Mouse (Mus musculus): Measurements from ENCODE around the gene Cavin1. TPM values are rescaled to one million over a fixed set of nuclear protein-coding genes. Genes with fewer than 3 reads are reported as not detected.

Cavin1 gene
- polyA plus RNA-seq, 2 experiments = 96.8 to 135 TPM

GRCm38 (mm10) chr11:100988674-100989073 lies 18.0 kb upstream of the Cavin1 start:
- H3K27ac ChIP-seq (replicated peaks; ENCODE audit: low read depth, low read length) = no peak overlapping the region
- 74% methylated on average over 3 of the region's 3 CpGs for WGBS
- no peak overlapping the region for H3K4me3 ChIP-seq (replicated peaks; ENCODE audit: low read length)
- no peaks in the 10 kb centered on the region for H3K36me3 ChIP-seq (ENCODE audit: control insufficient read depth, insufficient read depth, low read length)
- no peaks in the 10 kb centered on the region for H3K4me1 ChIP-seq (ENCODE audit: control insufficient read depth, insufficient read depth, low read length)
- no peak overlapping the region for H3K9ac ChIP-seq (ENCODE audit: low read depth, low read length, severe bottlenecking)
- no peak overlapping the region for H3K4me2 ChIP-seq (replicated peaks; ENCODE audit: low read depth, low read length, severe bottlenecking)
- TF ChIP-seq POLR2A (IDR thresholded peaks at IDR 0.05; ENCODE audit: borderline replicate concordance, extremely low read depth, insufficient read depth, insufficient read length) = no peak
- no peaks in the 10 kb centered on the region for H3K9me3 ChIP-seq (ENCODE audit: control insufficient read depth, low read length)
- ATAC-seq (ENCODE audit: low FRiP score, low read depth) (no peak), DNase-seq (ENCODE audit: low spot score) (no peak)
- H3K27me3 ChIP-seq (ENCODE audit: control insufficient read depth, insufficient read depth, low read length) = no peaks in the 10 kb centered on the region

GRCm38 (mm10) chr11:100985607-100986006 lies 14.9 kb upstream of the Cavin1 start:
- TF ChIP-seq POLR2A (IDR thresholded peaks at IDR 0.05; ENCODE audit: borderline replicate concordance, extremely low read depth, insufficient read depth, insufficient read length) = no peak
- no peak overlapping the region for H3K27ac ChIP-seq (replicated peaks; ENCODE audit: low read depth, low read length)
- ATAC-seq (ENCODE audit: low FRiP score, low read depth) (no peak), DNase-seq (ENCODE audit: low spot score) (no peak)
- H3K4me1 ChIP-seq (ENCODE audit: control insufficient read depth, insufficient read depth, low read length) = no peaks in the 10 kb centered on the region
- H3K27me3 ChIP-seq (ENCODE audit: control insufficient read depth, insufficient read depth, low read length) = peaks cover 5% of the 10 kb centered on the region; the same call in 1 of the 2 replicates
- H3K4me3 ChIP-seq (replicated peaks; ENCODE audit: low read length) = no peak overlapping the region
- no peak overlapping the region for H3K9ac ChIP-seq (ENCODE audit: low read depth, low read length, severe bottlenecking)
- H3K4me2 ChIP-seq (replicated peaks; ENCODE audit: low read depth, low read length, severe bottlenecking) = no peak overlapping the region
- WGBS = 62% methylated on average over 3 of the region's 3 CpGs
- H3K9me3 ChIP-seq (ENCODE audit: control insufficient read depth, low read length) = no peaks in the 10 kb centered on the region
- no peaks in the 10 kb centered on the region for H3K36me3 ChIP-seq (ENCODE audit: control insufficient read depth, insufficient read depth, low read length)

DNA sequence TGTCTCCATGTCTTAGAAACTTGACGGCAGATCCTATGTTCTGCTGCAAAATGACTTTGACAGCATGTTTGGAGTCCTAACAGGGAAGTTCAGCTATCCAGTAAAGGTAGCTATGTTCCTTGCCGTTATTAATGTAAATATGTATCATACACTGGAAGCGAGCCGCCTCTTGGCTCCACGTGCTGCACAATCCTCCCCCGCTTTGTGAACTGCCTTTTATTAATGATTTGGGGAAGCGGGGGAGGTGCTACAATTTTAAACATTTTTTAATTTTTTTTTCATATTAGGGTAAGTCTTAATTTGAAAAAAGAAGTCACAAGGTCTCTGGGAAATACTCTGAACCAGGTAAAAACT lies 13.1 kb upstream of the Cavin1 start:
- Histone ChIP-seq H3K36me3 (ENCODE audit: control insufficient read depth, insufficient read depth, low read length) (no peaks in the 10 kb centered on the region), H3K27ac (replicated peaks; ENCODE audit: low read depth, low read length) (no peak overlapping the region), H3K4me3 (replicated peaks; ENCODE audit: low read length) (no peak overlapping the region), H3K9ac (ENCODE audit: low read depth, low read length, severe bottlenecking) (no peak overlapping the region), H3K9me3 (ENCODE audit: control insufficient read depth, low read length) (no peaks in the 10 kb centered on the region), H3K4me1 (ENCODE audit: control insufficient read depth, insufficient read depth, low read length) (no peaks in the 10 kb centered on the region), H3K4me2 (replicated peaks; ENCODE audit: low read depth, low read length, severe bottlenecking) (no peak overlapping the region; the same call in 1 of the 2 replicates), H3K27me3 (ENCODE audit: control insufficient read depth, insufficient read depth, low read length) (peaks cover 5% of the 10 kb centered on the region; the same call in 1 of the 2 replicates)
- WGBS = 73% methylated on average over 7 of the region's 7 CpGs
- ATAC-seq (ENCODE audit: low FRiP score, low read depth) = no peak
- no peak for TF ChIP-seq POLR2A (IDR thresholded peaks at IDR 0.05; ENCODE audit: borderline replicate concordance, extremely low read depth, insufficient read depth, insufficient read length)
- no peak for DNase-seq (ENCODE audit: low spot score)

- peak; percentile 71 for ATAC-seq (ENCODE audit: low FRiP score, low read depth)
- WGBS = 5% methylated on average over 20 of the region's 20 CpGs
- H3K4me3 ChIP-seq (replicated peaks; ENCODE audit: low read length) = peak overlapping the region; percentile 33
- H3K9me3 ChIP-seq (ENCODE audit: control insufficient read depth, low read length) = no peaks in the 10 kb centered on the region
- H3K27ac ChIP-seq (replicated peaks; ENCODE audit: low read depth, low read length) = no peak overlapping the region
- TF ChIP-seq POLR2A (IDR thresholded peaks at IDR 0.05; ENCODE audit: borderline replicate concordance, extremely low read depth, insufficient read depth, insufficient read length) = no peak
- H3K9ac ChIP-seq (ENCODE audit: low read depth, low read length, severe bottlenecking) = peak overlapping the region; percentile 28; the same call in 1 of the 2 replicates
- peaks cover 5% of the 10 kb centered on the region; the same call in 1 of the 2 replicates for H3K27me3 ChIP-seq (ENCODE audit: control insufficient read depth, insufficient read depth, low read length)
- no peaks in the 10 kb centered on the region for H3K36me3 ChIP-seq (ENCODE audit: control insufficient read depth, insufficient read depth, low read length)
- H3K4me1 ChIP-seq (ENCODE audit: control insufficient read depth, insufficient read depth, low read length) = no peaks in the 10 kb centered on the region
- H3K4me2 ChIP-seq (replicated peaks; ENCODE audit: low read depth, low read length, severe bottlenecking) = peak overlapping the region; percentile 54
- DNase-seq (ENCODE audit: low spot score) = peak; percentile 89
These were observed 12.6 kb upstream of the Cavin1 start for GRCm38 (mm10) chr11:100983125-100983777.

GRCm38 (mm10) chr11:100982087-100982486 lies 11.4 kb upstream of the Cavin1 start:
- H3K27ac ChIP-seq (replicated peaks; ENCODE audit: low read depth, low read length) = no peak overlapping the region
- H3K9me3 ChIP-seq (ENCODE audit: control insufficient read depth, low read length) = no peaks in the 10 kb centered on the region
- H3K4me2 ChIP-seq (replicated peaks; ENCODE audit: low read depth, low read length, severe bottlenecking) = no peak overlapping the region
- H3K27me3 ChIP-seq (ENCODE audit: control insufficient read depth, insufficient read depth, low read length) = peaks cover 5% of the 10 kb centered on the region; the same call in 1 of the 2 replicates
- no peak for TF ChIP-seq POLR2A (IDR thresholded peaks at IDR 0.05; ENCODE audit: borderline replicate concordance, extremely low read depth, insufficient read depth, insufficient read length)
- no peaks in the 10 kb centered on the region for H3K36me3 ChIP-seq (ENCODE audit: control insufficient read depth, insufficient read depth, low read length)
- ATAC-seq (ENCODE audit: low FRiP score, low read depth) = no peak
- H3K4me3 ChIP-seq (replicated peaks; ENCODE audit: low read length) = no peak overlapping the region
- H3K4me1 ChIP-seq (ENCODE audit: control insufficient read depth, insufficient read depth, low read length) = no peaks in the 10 kb centered on the region
- no peak overlapping the region for H3K9ac ChIP-seq (ENCODE audit: low read depth, low read length, severe bottlenecking)
- 18% methylated on average over 8 of the region's 8 CpGs for WGBS
- DNase-seq (ENCODE audit: low spot score) = no peak

Measured in limb, embryonic 14.5 days (tissue).